Mouse (Mus musculus) adrenal gland, postnatal 0 days (tissue): ENCODE data around the gene Bag5. TPM values are rescaled to one million over a fixed set of nuclear protein-coding genes. Genes with fewer than 3 reads are reported as not detected.

Experiments used
- polyA plus RNA-seq: library from polyadenylated mRNA; unstranded; fragments of >200 nt; fragmentation: Nextera tagmentation; extraction: Ambion mirVana; gene quantifications from 2 replicates; pipeline ENCODE4 v1.2.1, GENCODE M21; 2015

Gene Bag5
- polyA plus RNA-seq = 41.5 and 52.5 TPM in 2 replicates

GRCm38 (mm10) chr12:111713004-111713651 lies at the start of gene Bag5, which contains the start of gene Apopt1:
Gene Bag5, minus strand, starts transcription at chr12:111713257.
Gene Apopt1, plus strand, starts transcription at chr12:111713261.

GRCm38 (mm10) chr12:111758381-111759175 lies 45.5 kb upstream of the Bag5 start, which contains the start of gene Klc1:
Gene Klc1, plus strand, starts transcription at chr12:111758849.

GRCm38 (mm10) chr12:111677882-111678669 lies 35.0 kb downstream of the Bag5 start, which contains the start of gene Trmt61a:
Gene Trmt61a, plus strand, starts transcription at chr12:111678105.

GRCm38 (mm10) chr12:111672176-111672575 lies 40.9 kb downstream of the Bag5 start, which contains the start of gene Ckb:
Gene Ckb, minus strand, starts transcription at chr12:111672338.

Other genes with a start within 250 kb of the Bag5 start
- gene Gm266, start 227.4 kb downstream of the Bag5 start, polyA plus RNA-seq = 8.6 and 12.1 TPM in 2 replicates
- 435 and 734 TPM in 2 replicates for gene Eif5, start 175.2 kb downstream of the Bag5 start, polyA plus RNA-seq
- gene Mark3, start 138.7 kb downstream of the Bag5 start, polyA plus RNA-seq = 31.0 and 36.4 TPM in 2 replicates
- gene Ckb, start 40.9 kb downstream of the Bag5 start, polyA plus RNA-seq = 62.9 and 122 TPM in 2 replicates
- 3.3 and 6.5 TPM in 2 replicates for gene Trmt61a, start 35.2 kb downstream of the Bag5 start, polyA plus RNA-seq
- 70.4 and 97.4 TPM in 2 replicates for gene Apopt1, start within 50 bp of the Bag5 start, polyA plus RNA-seq
- gene Klc1, start 45.6 kb upstream of the Bag5 start, polyA plus RNA-seq = 82.3 and 185 TPM in 2 replicates
- 7.6 and 7.8 TPM in 2 replicates for gene Xrcc3, start 100.6 kb upstream of the Bag5 start, polyA plus RNA-seq
- gene Zfyve21, start 100.9 kb upstream of the Bag5 start, polyA plus RNA-seq = 143 and 186 TPM in 2 replicates
- gene Ppp1r13b, start 194.9 kb upstream of the Bag5 start, polyA plus RNA-seq = 12.6 and 14.3 TPM in 2 replicates